Mouse (Mus musculus) hindbrain, postnatal 0 days (tissue): ENCODE measurements around the gene Rnf222. TPM values are rescaled to one million over a fixed set of nuclear protein-coding genes. Genes with fewer than 3 reads are reported as not detected.
A peak's percentile ranks its signal among the peaks of the same experiment; 100 is the strongest.

Experiments used
- ATAC-seq: fragments of 200-750 bp; cut with Nextera tagmentation; 2 replicates; pipeline ENCODE4 v1.8.0; 2017; ENCODE audit warnings: mild to moderate bottlenecking, moderate TSS enrichment, moderate library complexity
- DNase-seq: peaks from one replicate; pipeline ENCODE4 v3.0.0-alpha.2; 2015; ENCODE audit warnings: low spot score
- H3K27ac ChIP-seq: fragments of 300-500 bp; sonication (generic); 2 replicates; pipeline ENCODE4 v1.5.1; 2014; ENCODE audit warnings: mild to moderate bottlenecking
- H3K27me3 ChIP-seq: fragments of 300-500 bp; sonication (generic); 2 replicates; pipeline ENCODE4 v1.6.1; 2014; ENCODE audit warnings: low read length, mixed read lengths; ENCODE audit not compliant: insufficient read depth
- H3K36me3 ChIP-seq: fragments of 300-500 bp; sonication (generic); 2 replicates; pipeline ENCODE4 v1.6.1; 2014; ENCODE audit warnings: low read length, mixed read lengths; ENCODE audit not compliant: insufficient read depth
- H3K4me1 ChIP-seq: fragments of 300-500 bp; sonication (generic); 2 replicates; pipeline ENCODE4 v1.6.1; 2014; ENCODE audit warnings: antibody characterized with exemption, low read length, mixed read lengths; ENCODE audit not compliant: insufficient read depth
- H3K4me2 ChIP-seq: fragments of 300-500 bp; sonication (generic); 2 replicates; pipeline ENCODE4 v1.6.1; 2014; ENCODE audit warnings: low read depth, mild to moderate bottlenecking, low read length, moderate library complexity, mixed read lengths
- H3K4me3 ChIP-seq: fragments of 300-500 bp; sonication (generic); 2 replicates; pipeline ENCODE4 v1.5.1; 2014; ENCODE audit warnings: low read length
- H3K9ac ChIP-seq: fragments of 300-500 bp; sonication (generic); replicated peaks from 2 replicates; pipeline ENCODE4 v1.6.1; 2014; ENCODE audit warnings: mild to moderate bottlenecking, low read length, moderate library complexity, mixed read lengths
- H3K9me3 ChIP-seq: fragments of 300-500 bp; sonication (generic); 2 replicates; pipeline ENCODE4 v1.6.1; 2016; ENCODE audit warnings: low read length, mixed read lengths
- CTCF ChIP-seq: IDR thresholded peaks from 2 replicates; pipeline ENCODE4 v1.5.1; 2016; ENCODE audit warnings: antibody characterized with exemption, control low read depth, low read depth
- WGBS: fragments of 180-500 bp; shearing (Covaris S2); extraction: QIAGEN DNeasy Blood & Tissue Kit; methylation state at CpG from one replicate; pipeline ENCODE4 v1.1.7; 2014; 5-methylcytosine and 5-hydroxymethylcytosine counted together
- polyA plus RNA-seq: library from polyadenylated mRNA; unstranded; fragments of >200 nt; fragmentation: Nextera tagmentation; extraction: Ambion mirVana; gene quantifications from 2 replicates; pipeline ENCODE4 v1.2.1, GENCODE M21; 2015
- total RNA-seq: library from RNA; depleted of rRNA; stranded (reverse); fragments of >200 nt; gene quantifications from 2 replicates; pipeline ENCODE4 v1.2.3, GENCODE M21; 2014

Rnf222 gene
- total and polyA plus RNA-seq, 2 experiments from 2014 or later: 0.16 TPM; not detected in 1

DNA sequence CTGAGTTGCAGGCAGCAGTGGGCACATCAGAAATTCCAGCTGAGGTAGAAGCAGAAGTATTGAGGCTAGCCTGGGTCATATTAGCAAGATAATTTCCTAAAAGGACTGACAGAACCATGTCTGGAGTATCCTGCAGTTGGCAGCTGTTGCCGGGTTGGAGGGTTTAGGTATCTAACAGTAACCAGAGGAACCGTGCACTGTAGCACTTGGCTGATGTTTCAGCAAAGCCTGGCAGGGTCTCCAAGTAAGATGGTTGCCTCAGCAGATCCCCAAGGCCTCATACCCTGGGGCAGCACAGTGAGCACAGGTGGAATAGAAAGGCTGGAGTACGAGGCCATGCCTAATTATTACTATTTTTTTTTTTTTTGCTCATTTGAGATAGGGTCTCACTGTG is 16.8 kb downstream of the Rnf222 start:
- Histone ChIP-seq H3K4me2 (no peak overlapping the region), H3K27ac (no peak overlapping the region), H3K9ac (no peak overlapping the region), H3K4me1 (no peaks in the 10 kb centered on the region), H3K27me3 (no peaks in the 10 kb centered on the region), H3K36me3 (peaks cover 30% of the 10 kb centered on the region; the same call in 1 of the 2 replicates), H3K9me3 (no peaks in the 10 kb centered on the region), H3K4me3 (no peak overlapping the region)
- 83% methylated on average over 3 of the region's 3 CpGs for WGBS
- no peak for DNase-seq
- TF ChIP-seq CTCF: no peak
- ATAC-seq: no peak

DNA sequence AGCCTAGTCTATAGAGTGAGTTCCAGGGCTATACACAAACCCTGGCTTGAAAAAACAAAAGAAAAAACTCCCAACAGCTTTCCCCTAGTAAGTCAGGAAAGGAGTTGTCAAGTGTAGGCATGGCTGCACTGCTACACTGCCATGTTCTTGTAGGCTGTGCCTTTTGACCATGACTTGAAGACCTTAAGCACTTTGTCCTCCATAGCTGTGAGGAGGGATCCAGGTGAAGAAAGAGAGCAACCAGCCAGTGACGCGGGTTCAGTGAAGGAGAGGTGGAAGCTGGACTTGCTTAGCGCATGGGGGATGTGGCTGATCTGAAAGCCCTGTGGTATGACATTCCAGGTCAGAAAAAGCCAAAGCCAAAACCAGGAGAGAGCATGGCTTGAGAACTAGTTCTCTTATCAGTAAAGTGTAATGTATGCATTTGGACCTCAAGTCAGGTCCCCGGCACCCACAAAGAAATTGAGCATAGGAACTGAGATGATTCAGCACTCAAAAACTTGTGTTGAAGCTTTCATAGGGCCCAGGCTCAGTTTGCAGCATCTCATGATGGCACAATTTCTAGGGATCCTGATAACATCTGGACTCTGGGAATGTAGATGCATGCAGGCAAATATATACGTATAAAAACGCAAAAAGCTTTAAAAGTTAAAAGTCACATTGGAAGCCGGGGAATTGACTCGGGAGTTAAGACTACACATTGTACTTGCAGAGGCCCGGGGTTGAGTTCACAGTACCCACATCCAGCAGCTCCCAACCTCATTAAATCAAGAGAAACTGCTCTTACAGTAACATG is 17.5 kb downstream of the Rnf222 start:
- 92% methylated on average over 9 of the region's 9 CpGs for WGBS
- H3K4me1 ChIP-seq: no peaks in the 10 kb centered on the region
- no peak for ATAC-seq

GRCm38 (mm10) chr11:68906461-68906790 is 18.1 kb downstream of the Rnf222 start:
- no peak overlapping the region for H3K4me3 ChIP-seq
- H3K4me2 ChIP-seq: no peak overlapping the region
- H3K27me3 ChIP-seq: no peaks in the 10 kb centered on the region
- no peaks in the 10 kb centered on the region for H3K9me3 ChIP-seq
- peaks cover 30% of the 10 kb centered on the region; the same call in 1 of the 2 replicates for H3K36me3 ChIP-seq
- WGBS: 43% methylated on average over 4 of the region's 4 CpGs
- no peaks in the 10 kb centered on the region for H3K4me1 ChIP-seq
- no peak overlapping the region for H3K9ac ChIP-seq
- no peak overlapping the region for H3K27ac ChIP-seq
- 0 out of 2 replicates have a peak, but pooled peaks have one; percentile 25 for ATAC-seq
- no peak for TF ChIP-seq CTCF
- DNase-seq: peak; percentile 53

More for the DNA sequence above, 17.5 kb downstream of the Rnf222 start:
- H3K4me3 ChIP-seq: no peak overlapping the region
- no peaks in the 10 kb centered on the region for H3K27me3 ChIP-seq
- no peak overlapping the region for H3K9ac ChIP-seq
- no peak for TF ChIP-seq CTCF
- no peaks in the 10 kb centered on the region for H3K9me3 ChIP-seq
- H3K4me2 ChIP-seq: no peak overlapping the region
- H3K36me3 ChIP-seq: peaks cover 30% of the 10 kb centered on the region; the same call in 1 of the 2 replicates
- DNase-seq: no peak
- no peak overlapping the region for H3K27ac ChIP-seq

DNA sequence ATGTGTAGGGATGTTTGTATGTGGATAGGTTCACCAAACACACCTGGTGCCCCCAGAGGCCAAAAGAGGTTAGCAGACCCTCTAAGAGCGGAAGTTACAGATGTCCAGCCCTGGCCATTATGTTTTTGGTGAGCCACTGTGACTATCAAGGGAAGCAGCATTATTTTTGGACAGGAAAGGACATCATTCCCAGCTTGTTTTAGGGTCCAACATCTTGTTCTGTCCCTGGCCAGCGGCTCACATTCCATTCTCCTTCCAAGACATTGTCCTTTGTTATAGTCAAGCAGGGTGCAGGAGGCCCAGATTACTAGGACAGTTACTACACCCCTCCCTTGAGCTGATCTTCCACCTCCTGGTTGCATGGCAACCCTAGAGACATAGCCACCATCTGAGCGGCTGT is 18.9 kb downstream of the Rnf222 start:
- no peak for DNase-seq
- no peak overlapping the region for H3K4me2 ChIP-seq
- H3K36me3 ChIP-seq: peaks cover 30% of the 10 kb centered on the region; the same call in 1 of the 2 replicates
- H3K9ac ChIP-seq: no peak overlapping the region
- H3K4me3 ChIP-seq: no peak overlapping the region
- H3K4me1 ChIP-seq: no peaks in the 10 kb centered on the region
- H3K27ac ChIP-seq: no peak overlapping the region
- H3K9me3 ChIP-seq: no peaks in the 10 kb centered on the region
- no peak for ATAC-seq
- TF ChIP-seq CTCF: no peak
- 66% methylated on average over 3 of the region's 3 CpGs for WGBS
- H3K27me3 ChIP-seq: no peaks in the 10 kb centered on the region

GRCm38 (mm10) chr11:68908846-68909503 is 20.6 kb downstream of the Rnf222 start:
- H3K27me3 ChIP-seq: no peaks in the 10 kb centered on the region
- 53% methylated on average over 7 of the region's 7 CpGs for WGBS
- peaks cover 20% of the 10 kb centered on the region; the same call in 1 of the 2 replicates for H3K36me3 ChIP-seq
- DNase-seq (no peak), ATAC-seq (no peak)
- no peak overlapping the region for H3K4me2 ChIP-seq
- no peak overlapping the region for H3K27ac ChIP-seq
- H3K9ac ChIP-seq: no peak overlapping the region
- no peaks in the 10 kb centered on the region for H3K9me3 ChIP-seq
- no peak for TF ChIP-seq CTCF
- H3K4me1 ChIP-seq: no peaks in the 10 kb centered on the region
- no peak overlapping the region for H3K4me3 ChIP-seq

DNA sequence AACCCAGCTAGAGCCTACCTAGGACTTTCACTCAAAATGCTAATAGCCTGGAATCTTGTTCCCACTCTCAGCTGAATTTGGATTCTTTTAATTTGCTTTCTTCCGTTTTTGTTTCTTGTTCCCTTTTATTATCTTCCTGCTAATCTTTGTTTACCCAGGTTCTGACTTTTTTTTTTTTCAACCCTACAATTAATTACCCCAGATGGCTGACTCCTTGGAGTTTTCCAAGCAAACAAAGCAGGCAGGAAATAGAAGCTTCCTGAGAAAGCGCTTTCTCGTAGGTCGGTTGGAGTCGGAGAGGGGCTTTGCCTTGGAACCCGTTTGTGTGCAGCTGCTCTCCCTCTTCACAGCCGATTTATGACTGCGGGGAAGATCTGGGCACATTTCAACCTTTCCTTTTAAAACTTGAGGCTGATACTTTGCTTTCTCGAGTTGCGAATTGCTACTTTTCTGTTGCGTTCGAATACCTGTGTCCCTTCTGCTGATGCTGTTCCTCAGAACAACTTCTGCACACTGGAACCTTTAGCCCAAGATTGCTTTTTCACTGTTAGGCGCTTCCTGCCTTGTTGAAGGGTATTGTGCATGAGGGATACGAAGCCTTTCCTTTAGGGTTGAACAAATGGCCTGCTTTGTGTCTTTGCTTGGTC is 23.3 kb downstream of the Rnf222 start:
- Histone ChIP-seq H3K36me3 (no peaks in the 10 kb centered on the region), H3K4me3 (no peak overlapping the region), H3K9me3 (no peaks in the 10 kb centered on the region), H3K4me2 (no peak overlapping the region), H3K27ac (no peak overlapping the region), H3K27me3 (no peaks in the 10 kb centered on the region), H3K4me1 (no peaks in the 10 kb centered on the region), H3K9ac (no peak overlapping the region)
- TF ChIP-seq CTCF: no peak
- 66% methylated on average over 14 of the region's 14 CpGs for WGBS
- no peak for ATAC-seq
- no peak for DNase-seq
